Mouse (Mus musculus) adrenal gland, postnatal 0 days (tissue): ENCODE measurements around the gene Eloa. TPM values are rescaled to one million over a fixed set of nuclear protein-coding genes. Genes with fewer than 3 reads are reported as not detected.

Source experiments
- polyA plus RNA-seq: library from polyadenylated mRNA; unstranded; fragments of >200 nt; fragmentation: Nextera tagmentation; extraction: Ambion mirVana; gene quantifications from 2 replicates; pipeline ENCODE4 v1.2.1, GENCODE M21; 2015

Eloa gene
- 16.7 and 25.8 TPM in 2 replicates for polyA plus RNA-seq

DNA sequence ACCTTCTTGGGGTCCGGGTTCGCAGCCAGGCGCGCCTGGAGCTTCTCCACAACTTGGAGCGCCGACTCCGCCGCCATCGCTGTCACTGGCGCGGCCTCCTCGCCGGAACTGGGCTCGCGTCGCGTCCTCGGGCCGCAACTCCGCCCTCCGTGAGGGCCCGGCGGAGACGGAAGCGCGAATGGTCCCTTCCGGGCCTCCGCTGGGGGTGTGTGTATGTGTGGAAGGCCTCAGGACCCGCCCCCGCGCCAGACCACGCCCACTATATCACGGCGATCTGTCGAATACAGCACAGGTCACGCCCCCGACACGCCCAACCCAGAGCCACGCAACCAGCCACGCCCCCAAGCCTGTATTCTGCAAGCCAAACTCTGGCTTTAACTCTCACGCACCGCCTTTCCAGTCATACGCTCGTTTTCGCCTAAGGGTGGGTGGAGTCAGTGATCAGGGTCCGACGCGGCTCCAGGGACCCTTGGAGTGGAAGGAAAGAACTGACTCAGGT lies at the start of gene Eloa:
Gene Eloa (minus strand): TSS at position 215 of the 499 bp plus-strand sequence.

DNA sequence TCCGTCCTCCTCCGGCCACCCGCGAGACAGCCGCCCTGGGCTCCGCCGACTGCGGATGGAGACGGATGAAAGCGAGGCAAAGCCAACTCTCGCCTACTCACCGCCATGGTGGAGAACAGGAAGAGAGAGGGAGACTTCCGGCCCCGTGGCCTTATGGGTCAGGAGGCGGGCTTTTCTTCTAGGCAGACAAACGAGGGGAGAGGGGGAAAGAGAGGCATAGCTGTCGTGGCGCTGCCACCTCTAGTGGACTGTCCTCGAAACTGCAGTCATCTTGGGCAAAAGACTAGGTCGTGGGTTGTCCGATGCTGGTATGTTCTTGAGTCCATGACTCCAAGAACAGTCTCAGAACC lies 31.7 kb upstream of the Eloa start, which contains the start of gene Rpl11:
Gene Rpl11 (minus strand): TSS at position 182 of the 350 bp plus-strand sequence.

DNA sequence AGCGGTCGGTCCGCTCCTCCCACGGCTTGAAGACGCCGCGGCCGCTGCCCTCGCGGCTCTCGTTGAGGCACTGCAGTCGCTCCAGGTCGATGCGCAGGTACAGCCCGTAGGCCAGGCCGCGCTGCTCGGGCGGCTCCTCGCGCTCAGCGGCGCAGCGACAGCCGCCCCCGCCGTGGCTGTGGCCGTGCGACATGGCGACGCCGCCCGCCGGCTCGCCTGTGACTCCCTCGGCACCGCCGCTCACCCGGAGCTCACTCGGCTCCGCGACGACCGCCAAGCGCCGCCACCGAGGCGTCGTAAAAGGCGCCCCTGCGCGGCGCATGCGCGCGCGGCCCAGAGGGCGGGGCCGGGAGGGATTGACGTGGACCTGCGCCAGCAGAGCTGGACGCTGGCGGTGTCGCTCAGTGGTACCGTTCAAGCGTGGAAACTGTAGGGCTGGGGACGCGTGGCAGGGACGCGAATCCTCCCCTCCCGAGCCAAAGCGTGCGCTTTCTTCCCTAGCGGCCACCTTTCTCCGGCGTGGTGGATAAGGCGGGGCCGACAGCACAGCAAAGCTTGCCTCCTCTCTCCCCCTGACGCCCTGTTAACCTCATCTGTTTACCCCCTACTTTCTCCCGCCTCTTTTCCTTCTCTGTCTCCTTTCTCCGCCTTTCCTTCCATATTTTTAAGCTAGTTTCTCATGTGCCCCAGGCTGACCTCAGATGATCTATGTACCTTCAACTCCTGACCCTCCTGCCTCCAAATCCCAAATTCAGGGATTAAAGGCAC lies 34.4 kb downstream of the Eloa start, which contains the start of gene Pithd1:
Gene Pithd1 (minus strand): TSS at position 322 of the 768 bp plus-strand sequence.

GRCm38 (mm10) chr4:135972556-135972906 lies 49.0 kb downstream of the Eloa start, which contains the start of gene Lypla2:
Gene Lypla2, minus strand, starts transcription at chr4:135972626.

GRCm38 (mm10) chr4:135963457-135964193 lies 57.9 kb downstream of the Eloa start, which contains the start of gene Gale:
Gene Gale, plus strand, starts transcription at chr4:135963727.

Other genes starting within 250 kb of the Eloa start
- 127 and 184 TPM in 2 replicates for gene Srsf10, start 166.0 kb downstream of the Eloa start, polyA plus RNA-seq
- gene Pnrc2, start 147.9 kb downstream of the Eloa start, polyA plus RNA-seq = 142 and 194 TPM in 2 replicates
- 0.80 and 1.6 TPM in 2 replicates for gene Cnr2, start 126.4 kb downstream of the Eloa start, polyA plus RNA-seq
- gene Fuca1, start 101.0 kb downstream of the Eloa start, polyA plus RNA-seq = 75.5 and 87.5 TPM in 2 replicates
- gene Hmgcl, start 75.3 kb downstream of the Eloa start, polyA plus RNA-seq = 77.8 and 87.6 TPM in 2 replicates
- 11.1 and 13.1 TPM in 2 replicates for gene Gale, start 58.0 kb downstream of the Eloa start, polyA plus RNA-seq
- gene Lypla2, start 49.1 kb downstream of the Eloa start, polyA plus RNA-seq = 60.9 and 77.5 TPM in 2 replicates
- 41.3 and 53.7 TPM in 2 replicates for gene Pithd1, start 34.5 kb downstream of the Eloa start, polyA plus RNA-seq
- 454 and 620 TPM in 2 replicates for gene Rpl11, start 31.7 kb upstream of the Eloa start, polyA plus RNA-seq
- 210 and 233 TPM in 2 replicates for gene Id3, start 121.7 kb upstream of the Eloa start, polyA plus RNA-seq
- gene E2f2, start 150.6 kb upstream of the Eloa start, polyA plus RNA-seq = 6.0 and 6.9 TPM in 2 replicates
- 4.4 and 6.0 TPM in 2 replicates for gene Asap3, start 184.6 kb upstream of the Eloa start, polyA plus RNA-seq
- gene Tcea3, start 226.0 kb upstream of the Eloa start, polyA plus RNA-seq = 9.7 and 14.1 TPM in 2 replicates